Mouse (Mus musculus) central nervous system, embryonic 14 days (tissue): Measurements from ENCODE around the gene Gm13119. TPM values are rescaled to one million over a fixed set of nuclear protein-coding genes. Genes with fewer than 3 reads are reported as not detected.

ENCODE experiments used
- polyA plus RNA-seq: library from polyadenylated mRNA; depleted of rRNA; stranded (reverse); fragments of >200 nt; gene quantifications from 2 replicates; pipeline ENCODE4 v1.2.3, GENCODE M21; 2012; rRNA removed

The Gm13119 gene
- polyA plus RNA-seq: not detected in 2 replicates

DNA sequence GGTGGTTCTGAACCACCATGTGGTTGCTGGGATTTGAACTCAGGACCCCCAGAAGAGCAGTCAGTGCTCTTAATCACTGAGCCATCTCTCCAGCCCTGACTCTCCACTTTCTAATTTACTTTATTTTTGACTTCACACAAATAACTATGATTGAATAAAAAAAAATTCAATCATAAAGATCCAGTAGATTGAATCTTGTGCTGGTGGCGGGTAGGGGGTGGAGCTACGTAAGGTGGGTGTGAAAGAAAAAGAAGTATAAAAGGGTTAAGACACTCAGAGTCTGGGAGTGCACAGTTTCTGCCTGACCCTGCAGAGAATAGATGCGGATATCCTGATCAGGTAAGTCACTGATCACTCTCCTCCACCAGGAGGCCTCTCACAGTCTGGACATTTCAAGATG is at the start of gene Gm13119:
Gene Gm13119, plus strand, starts transcription at position 301 of the 400 bp plus-strand sequence.

DNA sequence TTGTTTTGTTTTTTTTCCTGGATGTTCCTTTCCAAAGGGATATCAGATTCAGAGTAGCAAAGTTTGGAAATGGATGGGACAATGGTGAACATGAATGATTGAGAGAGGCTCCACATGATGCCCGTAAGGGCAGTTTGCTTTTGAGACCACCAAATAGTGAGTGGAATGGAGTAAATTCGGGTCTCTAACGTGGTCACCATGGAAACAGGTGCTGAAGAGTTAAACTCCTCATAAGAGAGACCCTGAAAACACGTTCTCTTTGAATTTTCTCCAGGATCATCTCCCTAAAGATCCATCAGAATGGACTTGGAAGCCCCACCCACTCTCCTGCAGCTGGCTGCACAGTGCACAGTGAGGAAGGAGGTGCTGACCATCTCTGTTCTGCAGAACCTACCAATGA is 27.8 kb upstream of the Gm13119 start, which contains the start of gene Gm13128:
Gene Gm13128, plus strand, starts transcription at position 301 of the 400 bp plus-strand sequence.

GRCm38 (mm10) chr4:144377911-144378310 is 20.2 kb downstream of the Gm13119 start, which contains the start of gene Pramef20:
TSS of gene Pramef20 (minus strand) at chr4:144377933.

GRCm38 (mm10) chr4:144408290-144408689 is 50.5 kb downstream of the Gm13119 start, which contains the start of gene Pramef12:
TSS of gene Pramef12 (minus strand) at chr4:144408464.

Other genes starting within 250 kb of the Gm13119 start
- gene Oog3, start 195.3 kb upstream of the Gm13119 start, polyA plus RNA-seq: not detected in 2 replicates
- gene Oog2, start 167.2 kb upstream of the Gm13119 start, polyA plus RNA-seq: not detected in 2 replicates
- gene C87977, start 144.6 kb upstream of the Gm13119 start, polyA plus RNA-seq: not detected in 2 replicates
- gene Pramel5, start 77.5 kb upstream of the Gm13119 start, polyA plus RNA-seq: not detected in 2 replicates
- gene Gm13128, start 27.7 kb upstream of the Gm13119 start, polyA plus RNA-seq: not detected in 2 replicates
- gene Pramef20, start 20.0 kb downstream of the Gm13119 start, polyA plus RNA-seq: not detected in 2 replicates
- gene Pramef12, start 50.5 kb downstream of the Gm13119 start, polyA plus RNA-seq: 0.19 TPM in 1 of 2 replicates, not detected in the other
- gene 1700012P22Rik, start 80.8 kb downstream of the Gm13119 start, polyA plus RNA-seq: 0.08 and 0.09 TPM in 2 replicates
- gene Gm9944, start 95.4 kb downstream of the Gm13119 start, polyA plus RNA-seq: not detected in 2 replicates
- gene Aadacl3, start 105.8 kb downstream of the Gm13119 start, polyA plus RNA-seq: not detected in 2 replicates
- not detected in 2 replicates for gene 9430007A20Rik, start 161.9 kb downstream of the Gm13119 start, polyA plus RNA-seq
- not detected in 2 replicates for gene Gm13124, start 207.2 kb downstream of the Gm13119 start, polyA plus RNA-seq